ENCODE assay signal across 8 mouse cellular contexts in genomic region chr15:81523901-81524300, GRCm38 (mm10). TPM values are rescaled to one million over a fixed set of nuclear protein-coding genes. Genes with fewer than 3 reads are reported as not detected.
DNase-seq lines count a peak whose midpoint lies in the region; ATAC-seq lines count a peak whose summit lies in the region.

No protein-coding gene starts in this region.

- H3K9ac ChIP-seq in limb, embryonic 13.5 days: peak overlapping the region; percentile 57
- peak overlapping the region; percentile 80 for H3K9ac ChIP-seq in neural tube, embryonic 13.5 days

- under 1% methylated on average over 12 of the region's 12 CpGs for WGBS in forebrain, embryonic 10.5 days
- WGBS in limb, embryonic 13.5 days: under 1% methylated on average over 12 of the region's 12 CpGs
- WGBS in neural tube, embryonic 13.5 days: under 1% methylated on average over 12 of the region's 12 CpGs

- peak overlapping the region; percentile 91 for H3K4me2 ChIP-seq in limb, embryonic 13.5 days (replicated peaks)
- peak overlapping the region; percentile 92 for H3K4me2 ChIP-seq in neural tube, embryonic 13.5 days

- H3K27me3 ChIP-seq in forebrain, embryonic 10.5 days (ENCODE audit: poor library complexity, severe bottlenecking): peaks cover 24% of the 10 kb centered on the region
- H3K27me3 ChIP-seq in limb, embryonic 13.5 days: no peaks in the 10 kb centered on the region; the same call in 1 of the 2 replicates
- H3K27me3 ChIP-seq in neural tube, embryonic 13.5 days: peaks cover 8% of the 10 kb centered on the region; the same call in 1 of the 2 replicates

- H3K36me3 ChIP-seq in forebrain, embryonic 10.5 days (replicated peaks): no peaks in the 10 kb centered on the region
- no peaks in the 10 kb centered on the region for H3K36me3 ChIP-seq in limb, embryonic 13.5 days
- H3K36me3 ChIP-seq in neural tube, embryonic 13.5 days: no peaks in the 10 kb centered on the region

- ATAC-seq in cerebellum, adult (ENCODE audit: insufficient number of reproducible peaks, low FRiP score, low TSS enrichment): no peak
- ATAC-seq in limb, embryonic 13.5 days (ENCODE audit: low FRiP score, low read depth): no peak
- no peak for ATAC-seq in neural tube, embryonic 13.5 days (ENCODE audit: low read depth)
- no peak for ATAC-seq in activated CD4-positive, CD25-positive, alpha-beta regulatory T cell, adult 4 months

- H3K27ac ChIP-seq in forebrain, embryonic 10.5 days: peak overlapping the region; percentile 89
- H3K27ac ChIP-seq in limb, embryonic 13.5 days: peak overlapping the region; percentile 67; the same call in 1 of the 2 replicates
- H3K27ac ChIP-seq in neural tube, embryonic 13.5 days (replicated peaks): peak overlapping the region; percentile 88

- no peaks in the 10 kb centered on the region for H3K9me3 ChIP-seq in forebrain, embryonic 10.5 days
- H3K9me3 ChIP-seq in limb, embryonic 13.5 days: no peaks in the 10 kb centered on the region
- H3K9me3 ChIP-seq in neural tube, embryonic 13.5 days: no peaks in the 10 kb centered on the region

- peak overlapping the region; percentile 59 for H3K4me3 ChIP-seq in forebrain, embryonic 10.5 days
- peak overlapping the region; percentile 59 for H3K4me3 ChIP-seq in limb, embryonic 13.5 days
- H3K4me3 ChIP-seq in neural tube, embryonic 13.5 days: peak overlapping the region; percentile 58

- peaks cover 36% of the 10 kb centered on the region for H3K4me1 ChIP-seq in forebrain, embryonic 10.5 days
- no peaks in the 10 kb centered on the region for H3K4me1 ChIP-seq in limb, embryonic 13.5 days
- H3K4me1 ChIP-seq in neural tube, embryonic 13.5 days (replicated peaks): peaks cover 21% of the 10 kb centered on the region

- peak; percentile 10 for DNase-seq in cerebellum, adult 11 months
- peak; percentile 48 for DNase-seq in A20 (ENCODE audit: low read depth, low spot score)
- DNase-seq in forebrain, embryonic 10.5 days (ENCODE audit: extremely low spot score, low spot score): peak; percentile 30
- DNase-seq in testis, postnatal 14 days (ENCODE audit: low spot score): no peak

RNA-seq across cellular contexts. Expression of gene Rbx1, which starts 57.8 kb away (rescaled TPM):
- polyA plus RNA-seq in forebrain, embryonic 10.5 days (2016; fragmentation: Nextera tagmentation; extraction: Ambion mirVana): 612 and 631 TPM in 2 replicates
- polyA plus RNA-seq in limb, embryonic 13.5 days (2015; fragmentation: Nextera tagmentation; extraction: Ambion mirVana): 491 and 554 TPM in 2 replicates
- polyA plus RNA-seq in neural tube, embryonic 13.5 days (2015; fragmentation: Nextera tagmentation; extraction: Ambion mirVana): 484 and 496 TPM in 2 replicates
- polyA plus RNA-seq in activated CD4-positive, CD25-positive, alpha-beta regulatory T cell, adult 4 months (2017; shearing (Covaris generic)): 100 to 1,000 TPM; 323 to 363 TPM
